Mouse (Mus musculus) left cerebral cortex, adult 2 months (tissue): ENCODE measurements around the gene Gm11111. TPM values are rescaled to one million over a fixed set of nuclear protein-coding genes. Genes with fewer than 3 reads are reported as not detected.

Experiments used
- DNase-seq, 2 experiments: peaks; one replicate each; pipeline ENCODE4 v3.0.0; 2021 to 2022; ENCODE audit warnings: low spot score in 2 of 2, mixed read lengths in 1 of 2; ENCODE audit errors: extremely low spot score in 1 of 2
- H3K27ac ChIP-seq: fragments of 200-600 bp; 2 replicates; pipeline ENCODE4 v1.8.1; 2022
- H3K4me3 ChIP-seq: fragments of 200-600 bp; 2 replicates; pipeline ENCODE4 v1.8.1; 2022
- CTCF ChIP-seq: fragments of 200-600 bp; IDR thresholded peaks from 2 replicates; pipeline ENCODE4 v1.8.1; 2022; ENCODE audit warnings: antibody characterized with exemption, mild to moderate bottlenecking, moderate library complexity
- intact Hi-C: fragments of 180-260 bp; cut with DNase I; formaldehyde crosslinking; loops from one replicate; pipeline ENCODE4 v1.15.1; 2025
- long read RNA-seq, 2 experiments: library from polyadenylated mRNA; stranded (forward); transcript quantifications; one replicate each; pipeline ENCODE4 v2.0.0; 2021; ENCODE audit warnings: borderline mapping rate in 2 of 2
- total RNA-seq, 2 experiments: library from RNA; stranded (reverse); gene quantifications; 2 replicates each; pipeline ENCODE4 v1.2.3; 2021

Gene Gm11111
- not detected for total RNA-seq
- long read RNA-seq, experiment 1, result 0 reads
- long read RNA-seq, experiment 2, result 0 reads

GRCm38 (mm10) chr5:98552395-98552794 is at the start of gene Gm11111:
Gm11111 (plus strand) TSS chr5:98552695.
- no peak for DNase-seq
- no peak within 1 kb of the TSS for H3K4me3 ChIP-seq
- intact Hi-C loops, result no loop called here
- no peak within 1 kb of the TSS for H3K27ac ChIP-seq
- TF ChIP-seq CTCF, result no peak

- no peak overlapping the region for H3K27ac ChIP-seq
- no peak overlapping the region for H3K4me3 ChIP-seq
- intact Hi-C loops, result no loop called here
- DNase-seq, result no peak
- no peak for TF ChIP-seq CTCF
These were observed 36.3 kb upstream of the Gm11111 start for GRCm38 (mm10) chr5:98516214-98516613.

- no peak overlapping the region for H3K4me3 ChIP-seq
- DNase-seq, result no peak
- no peak overlapping the region for H3K27ac ChIP-seq
- no peak for TF ChIP-seq CTCF
- intact Hi-C loops, result no loop called here
These were observed 32.4 kb upstream of the Gm11111 start for GRCm38 (mm10) chr5:98520118-98520517.

- no peak for DNase-seq
- TF ChIP-seq CTCF, result no peak
- intact Hi-C loops, result no loop called here
- Histone ChIP-seq H3K4me3 (no peak overlapping the region), H3K27ac (no peak overlapping the region)
These were observed 30.1 kb upstream of the Gm11111 start for GRCm38 (mm10) chr5:98522270-98522977.

GRCm38 (mm10) chr5:98523050-98523449 is 29.4 kb upstream of the Gm11111 start:
- intact Hi-C loops, result no loop called here
- DNase-seq, result no peak
- TF ChIP-seq CTCF, result no peak
- H3K4me3 ChIP-seq, result no peak overlapping the region
- H3K27ac ChIP-seq, result no peak overlapping the region

GRCm38 (mm10) chr5:98523783-98524182 is 28.7 kb upstream of the Gm11111 start:
- intact Hi-C loops, result no loop called here
- DNase-seq, result no peak
- TF ChIP-seq CTCF, result no peak
- Histone ChIP-seq H3K27ac (no peak overlapping the region), H3K4me3 (no peak overlapping the region)

GRCm38 (mm10) chr5:98541333-98541732 is 11.2 kb upstream of the Gm11111 start:
- no peak for DNase-seq
- Histone ChIP-seq H3K4me3 (no peak overlapping the region), H3K27ac (no peak overlapping the region)
- intact Hi-C loops, result no loop called here
- no peak; the same call in 1 of the 2 replicates for TF ChIP-seq CTCF

- TF ChIP-seq CTCF, result no peak
- no peak overlapping the region for H3K27ac ChIP-seq
- H3K4me3 ChIP-seq, result no peak overlapping the region
- DNase-seq, result no peak
- intact Hi-C loops, result no loop called here
These were observed 2.2 kb upstream of the Gm11111 start for GRCm38 (mm10) chr5:98550285-98550684.

GRCm38 (mm10) chr5:98550873-98551272 is 1.6 kb upstream of the Gm11111 start:
- intact Hi-C loops, result no loop called here
- DNase-seq, result no peak
- no peak overlapping the region for H3K4me3 ChIP-seq
- TF ChIP-seq CTCF, result no peak
- no peak overlapping the region for H3K27ac ChIP-seq

- intact Hi-C loops, result no loop called here
- no peak for DNase-seq
- H3K27ac ChIP-seq, result no peak overlapping the region
- H3K4me3 ChIP-seq, result no peak overlapping the region
- no peak for TF ChIP-seq CTCF
These were observed 511 bp downstream of the Gm11111 start for GRCm38 (mm10) chr5:98552811-98553601.

- intact Hi-C loops, result no loop called here
- Histone ChIP-seq H3K27ac (no peak overlapping the region), H3K4me3 (no peak overlapping the region)
- TF ChIP-seq CTCF, result no peak
- DNase-seq, result no peak
These were observed 8.8 kb downstream of the Gm11111 start for GRCm38 (mm10) chr5:98561301-98561700.

- no peak for DNase-seq
- Histone ChIP-seq H3K27ac (no peak overlapping the region), H3K4me3 (no peak overlapping the region)
- no peak for TF ChIP-seq CTCF
- intact Hi-C loops, result no loop called here
These were observed 10.3 kb downstream of the Gm11111 start for GRCm38 (mm10) chr5:98562806-98563205.
